Mouse (Mus musculus) adrenal gland, adult 10 weeks (tissue): ENCODE results near the gene Immp1l. TPM values are rescaled to one million over a fixed set of nuclear protein-coding genes. Genes with fewer than 3 reads are reported as not detected.

Source experiments
- polyA plus RNA-seq: library from polyadenylated mRNA; stranded (reverse); fragments of 350-450 nt; fragmentation: Illumina TruSeq; extraction: RNeasy Lipid Tissue Mini Kit (QIAGEN cat#74804); gene quantifications from one replicate; pipeline ENCODE4 v1.2.3, GENCODE M21; 2014; ENCODE audit warnings: low read depth, low replicate concordance

Immp1l gene
- 176 TPM for polyA plus RNA-seq

DNA sequence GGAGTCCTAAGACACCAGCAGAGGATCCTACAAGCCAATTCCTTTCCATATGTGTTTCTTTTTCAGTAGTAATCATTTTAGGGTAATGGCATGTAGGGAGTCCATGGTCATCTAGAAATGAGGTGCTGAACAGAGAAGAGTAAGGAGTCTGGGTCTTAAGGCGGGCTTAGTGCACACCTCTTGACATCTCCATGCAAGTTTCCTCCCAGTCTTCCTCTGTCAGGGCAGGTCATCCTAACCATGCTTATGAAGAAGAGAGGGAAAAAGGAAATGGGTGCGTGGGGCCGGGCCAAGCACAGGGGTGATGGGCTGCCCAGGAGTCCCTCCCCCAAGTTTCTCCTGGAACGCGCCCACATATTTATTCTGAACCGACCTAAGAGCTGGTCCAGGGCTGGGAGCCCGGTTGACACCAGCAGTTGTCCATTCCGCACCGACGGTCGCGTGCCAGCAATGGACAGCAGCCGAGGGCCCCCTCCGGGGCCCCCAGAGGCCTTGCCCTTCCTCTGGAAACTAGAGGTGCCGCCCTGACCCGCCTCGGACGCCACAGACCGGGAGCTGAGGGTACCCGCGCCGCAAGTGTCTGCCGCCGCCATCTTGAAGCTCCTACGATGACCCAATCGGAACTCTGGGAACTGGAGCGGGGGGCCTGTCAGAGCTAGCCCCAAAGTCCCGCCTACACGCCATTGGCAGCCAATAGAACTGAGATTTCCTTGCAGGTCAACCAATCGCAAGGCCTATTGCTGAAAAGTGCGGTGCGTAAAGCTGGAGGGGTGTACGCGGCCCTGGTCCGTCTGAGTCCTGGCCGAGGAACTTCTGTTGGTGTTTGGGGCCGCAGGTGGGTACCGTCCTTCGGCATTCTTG lies at the start of gene Immp1l, which contains the start of gene Elp4:
Gene Immp1l (plus strand): TSS at position 743 of the 861 bp plus-strand sequence.
Gene Elp4 (minus strand): TSS at position 669 of the 861 bp plus-strand sequence.

GRCm38 (mm10) chr2:106002835-106003739 lies 98.6 kb downstream of the Immp1l start, which contains the start of gene Dnajc24:
TSS of gene Dnajc24 (minus strand) at chr2:106003549.

Other genes with a start within 250 kb of the Immp1l start
- gene Pax6, start 235.7 kb upstream of the Immp1l start, polyA plus RNA-seq, result not detected
- gene Elp4, start 74 bp upstream of the Immp1l start, polyA plus RNA-seq, result 37.6 TPM
- gene Dnajc24, start 98.9 kb downstream of the Immp1l start, polyA plus RNA-seq, result 45.3 TPM